Mouse (Mus musculus): ENCODE measurements at regions not wholly inside any gene's neighbourhood (a gene's known extent, or its start where the extent isn't known, plus 50 kb on each side); places are given as distances from the start of the nearest gene placed in this dataset.

GRCm38 (mm10) chr7:36644252-36644651, 53.7 kb upstream of the Tshz3 start:
- no peak for TF ChIP-seq POLR2A (IDR thresholded peaks at IDR 0.05; ENCODE audit: insufficient read depth, low read length)
- no peak for TF ChIP-seq CTCF (IDR thresholded peaks at IDR 0.05; ENCODE audit: low read depth, low read length)
- TF ChIP-seq EP300 (IDR thresholded peaks at IDR 0.05; ENCODE audit: insufficient read depth, low read depth, low read length), result peak; percentile 45; the same call in 1 of the 2 replicates

Data from ES-Bruce4 (cell line).